Mouse (Mus musculus): Measurements from ENCODE around the gene Arhgef25. TPM values are rescaled to one million over a fixed set of nuclear protein-coding genes. Genes with fewer than 3 reads are reported as not detected.
"Not testable (repeated sequence)": the region's sequence is repeated elsewhere in the genome, so short reads cannot be mapped to it uniquely, and the experiment has no call there.

Gene Arhgef25
- polyA plus RNA-seq, 1 experiment from 2014 or later = 19.6 TPM

DNA sequence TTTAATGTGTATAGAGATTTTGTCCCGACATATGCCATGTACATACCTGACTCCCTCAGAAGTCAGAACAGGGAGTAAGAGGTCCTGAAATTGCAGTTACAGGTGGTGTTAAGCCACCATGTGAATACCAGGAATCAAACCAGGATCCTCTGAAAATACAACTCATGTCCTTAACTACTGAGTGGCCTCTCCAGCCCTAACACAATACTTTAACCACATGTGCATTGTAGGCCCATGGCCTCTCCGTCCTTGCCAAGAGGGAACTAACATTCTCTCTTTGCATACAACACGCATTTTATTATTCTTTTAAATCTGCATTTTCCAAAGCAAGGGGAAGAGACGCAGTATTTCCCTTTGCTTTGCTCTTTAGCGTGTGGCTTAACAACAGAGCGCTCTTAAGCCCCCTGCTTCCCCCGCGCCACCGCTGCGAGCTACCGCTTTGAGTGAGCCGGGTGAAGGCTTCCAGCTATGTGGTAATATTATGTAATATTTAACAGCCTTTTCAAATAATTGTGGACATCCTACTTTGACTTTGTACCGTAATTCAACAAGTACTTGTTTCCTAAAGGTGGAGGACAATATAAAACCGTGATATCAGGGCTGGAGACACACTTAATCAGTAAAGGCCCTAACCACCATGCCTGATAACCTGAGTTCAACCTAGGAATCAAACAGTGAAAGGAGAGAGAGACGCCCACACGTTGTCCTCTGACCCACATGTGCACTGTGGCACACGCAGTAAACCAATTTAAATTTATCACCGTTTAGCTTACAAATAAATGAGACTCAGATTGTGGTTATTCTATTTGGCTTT lies 51.3 kb downstream of the Arhgef25 start:
- H3K9ac ChIP-seq (replicated peaks; ENCODE audit: low read length) = no peak overlapping the region
- no peak overlapping the region for H3K4me2 ChIP-seq (ENCODE audit: low read length)
- ATAC-seq (ENCODE audit: low FRiP score, low TSS enrichment) (no peak), DNase-seq (no peak)
- no peaks in the 10 kb centered on the region for H3K36me3 ChIP-seq (ENCODE audit: control insufficient read depth, insufficient read depth, low read length)
- no peak overlapping the region for H3K27ac ChIP-seq (replicated peaks; ENCODE audit: low read depth, low read length)
- H3K4me3 ChIP-seq (replicated peaks; ENCODE audit: low read depth, low read length) = no peak overlapping the region
- no peaks in the 10 kb centered on the region for H3K27me3 ChIP-seq (ENCODE audit: control insufficient read depth, insufficient read depth, low read length)
- H3K4me1 ChIP-seq (ENCODE audit: control insufficient read depth, insufficient read depth, low read length) = no peaks in the 10 kb centered on the region
- H3K9me3 ChIP-seq (ENCODE audit: control insufficient read depth, low read length) = no peaks in the 10 kb centered on the region
- 87% methylated on average over 18 of the region's 18 CpGs for WGBS

DNA sequence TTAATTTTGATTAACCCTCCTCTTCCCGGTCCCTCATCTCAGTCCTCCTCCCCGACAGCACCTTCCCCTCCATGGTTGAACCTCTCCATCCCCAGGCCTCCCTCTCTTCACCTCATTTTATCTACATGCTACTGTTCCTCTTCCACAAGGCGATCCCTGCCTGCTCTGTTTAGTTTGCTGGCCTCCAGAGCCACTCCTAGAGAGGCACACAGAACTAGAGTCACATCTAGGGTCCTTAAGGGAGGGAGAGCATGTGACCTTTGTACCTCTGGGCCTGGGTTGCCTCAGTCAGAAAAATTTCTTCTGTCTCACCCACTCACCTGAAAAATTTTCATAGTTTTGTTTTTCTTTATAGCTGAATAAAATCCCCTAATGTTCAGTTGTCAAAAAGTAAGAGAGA lies 52.0 kb downstream of the Arhgef25 start:
- no peaks in the 10 kb centered on the region for H3K4me1 ChIP-seq (ENCODE audit: control insufficient read depth, insufficient read depth, low read length)
- DNase-seq (no peak), ATAC-seq (ENCODE audit: low FRiP score, low TSS enrichment) (no peak)
- no peak overlapping the region for H3K9ac ChIP-seq (replicated peaks; ENCODE audit: low read length)
- H3K4me2 ChIP-seq (ENCODE audit: low read length) = no peak overlapping the region
- H3K27ac ChIP-seq (replicated peaks; ENCODE audit: low read depth, low read length) = no peak overlapping the region
- no peak overlapping the region for H3K4me3 ChIP-seq (replicated peaks; ENCODE audit: low read depth, low read length)
- no peaks in the 10 kb centered on the region for H3K27me3 ChIP-seq (ENCODE audit: control insufficient read depth, insufficient read depth, low read length)
- 90% methylated on average over 3 of the region's 3 CpGs for WGBS
- no peaks in the 10 kb centered on the region for H3K36me3 ChIP-seq (ENCODE audit: control insufficient read depth, insufficient read depth, low read length)
- H3K9me3 ChIP-seq (ENCODE audit: control insufficient read depth, low read length) = no peaks in the 10 kb centered on the region

DNA sequence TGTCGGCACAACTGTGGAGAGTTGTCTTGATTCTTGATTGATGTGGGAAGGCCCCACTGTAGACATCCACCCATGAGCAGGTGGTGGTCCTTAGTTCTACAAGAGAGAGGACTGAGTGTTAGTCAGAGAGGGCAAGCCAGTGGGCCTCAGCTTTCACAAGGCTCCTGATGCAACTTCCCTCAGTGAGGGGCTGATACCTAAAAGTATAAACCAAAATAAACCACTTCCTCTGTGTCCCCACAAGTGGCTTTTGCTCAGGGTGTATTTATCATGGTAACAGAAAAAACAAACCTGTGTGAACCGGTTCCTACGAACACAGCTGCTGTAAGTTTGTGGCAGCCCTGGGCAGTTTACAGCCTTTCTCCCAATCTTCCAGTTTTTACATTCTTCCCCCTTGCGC lies 53.4 kb downstream of the Arhgef25 start:
- 95% methylated on average over 4 of the region's 4 CpGs for WGBS
- DNase-seq = no peak
- no peak for ATAC-seq (ENCODE audit: low FRiP score, low TSS enrichment)
- no peaks in the 10 kb centered on the region for H3K36me3 ChIP-seq (ENCODE audit: control insufficient read depth, insufficient read depth, low read length)
- no peaks in the 10 kb centered on the region for H3K27me3 ChIP-seq (ENCODE audit: control insufficient read depth, insufficient read depth, low read length)
- H3K9me3 ChIP-seq (ENCODE audit: control insufficient read depth, low read length) = no peaks in the 10 kb centered on the region
- no peak overlapping the region for H3K27ac ChIP-seq (replicated peaks; ENCODE audit: low read depth, low read length)
- H3K9ac ChIP-seq (replicated peaks; ENCODE audit: low read length) = no peak overlapping the region
- no peak overlapping the region for H3K4me2 ChIP-seq (ENCODE audit: low read length)
- H3K4me3 ChIP-seq (replicated peaks; ENCODE audit: low read depth, low read length) = no peak overlapping the region
- H3K4me1 ChIP-seq (ENCODE audit: control insufficient read depth, insufficient read depth, low read length) = no peaks in the 10 kb centered on the region

DNA sequence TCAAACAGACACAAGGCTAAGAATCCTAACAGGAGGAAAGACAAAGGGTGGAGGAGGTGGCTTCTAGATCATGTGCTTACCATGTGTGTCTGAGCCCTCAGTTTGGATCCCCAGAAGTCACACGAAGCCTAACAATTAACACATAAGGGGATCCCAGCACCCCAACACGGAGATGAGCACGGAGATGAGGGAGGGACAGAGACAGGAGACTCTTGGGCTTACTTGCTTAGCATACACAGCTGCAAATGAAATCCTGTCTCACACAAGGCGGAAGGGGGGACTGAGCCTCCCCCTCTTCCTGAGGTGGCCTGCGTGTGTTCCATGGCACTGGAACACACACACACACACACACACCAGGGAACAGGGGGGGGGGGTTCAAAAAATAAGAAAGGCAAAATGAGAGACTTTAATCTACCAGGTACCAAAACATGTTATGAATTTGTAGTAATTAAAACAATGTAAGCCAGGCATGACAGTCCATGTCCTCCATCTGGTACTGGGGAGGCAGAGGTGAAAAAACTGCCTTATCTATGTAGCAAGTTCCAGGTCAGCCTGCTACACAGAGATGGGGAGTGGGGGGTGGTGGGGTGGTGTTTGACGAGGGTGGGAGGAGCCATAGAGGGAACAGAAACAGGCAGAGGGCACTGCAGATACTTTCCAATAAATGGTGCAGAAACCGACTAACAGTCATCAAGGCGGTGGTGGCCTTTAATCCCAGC lies 54.6 kb downstream of the Arhgef25 start:
- Histone ChIP-seq H3K4me2 (ENCODE audit: low read length) (no peak overlapping the region), H3K36me3 (ENCODE audit: control insufficient read depth, insufficient read depth, low read length) (no peaks in the 10 kb centered on the region)

DNA sequence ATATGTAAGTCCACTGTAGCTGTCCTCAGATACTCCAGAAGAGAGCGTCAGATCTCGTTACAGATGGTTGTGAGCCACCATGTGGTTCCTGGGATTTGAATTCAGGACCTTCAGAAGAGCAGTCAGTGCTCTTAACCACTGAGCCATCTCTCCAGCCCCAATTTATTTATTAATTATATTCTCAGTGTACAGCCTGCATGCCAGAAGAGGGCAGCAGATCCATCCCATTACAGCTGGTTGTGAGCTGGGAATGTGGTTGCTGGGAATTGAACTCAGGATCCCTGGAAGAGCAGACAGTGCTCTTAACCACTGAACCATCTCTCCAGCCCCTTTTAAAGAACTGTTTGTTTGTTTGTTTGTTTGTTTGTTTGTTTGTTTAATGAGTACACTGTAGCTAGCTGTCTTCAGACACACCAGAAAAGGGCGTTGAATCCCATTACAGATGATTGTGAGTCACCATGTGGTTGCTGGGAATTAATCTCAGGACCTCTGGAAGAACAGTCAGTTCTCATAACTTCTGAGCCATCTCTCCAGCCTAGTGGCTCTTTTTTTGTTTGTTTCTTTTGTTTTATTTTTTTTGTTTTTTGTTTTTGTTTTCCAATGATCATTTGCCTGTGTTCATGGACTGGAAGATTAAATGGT lies 55.4 kb downstream of the Arhgef25 start:
- not testable (repeated sequence) for H3K4me2 ChIP-seq (ENCODE audit: low read length); ATAC-seq (ENCODE audit: low FRiP score, low TSS enrichment); H3K9me3 ChIP-seq (ENCODE audit: control insufficient read depth, low read length); H3K4me3 ChIP-seq (replicated peaks; ENCODE audit: low read depth, low read length); H3K36me3 ChIP-seq (ENCODE audit: control insufficient read depth, insufficient read depth, low read length); H3K27ac ChIP-seq (replicated peaks; ENCODE audit: low read depth, low read length); H3K9ac ChIP-seq (replicated peaks; ENCODE audit: low read length); H3K4me1 ChIP-seq (ENCODE audit: control insufficient read depth, insufficient read depth, low read length); H3K27me3 ChIP-seq (ENCODE audit: control insufficient read depth, insufficient read depth, low read length)
- WGBS = 88% methylated on average over 3 of the region's 3 CpGs
- peak; percentile 25 for DNase-seq

More for the DNA sequence above, 54.6 kb downstream of the Arhgef25 start:
- DNase-seq = no peak
- ATAC-seq (ENCODE audit: low FRiP score, low TSS enrichment) = no peak
- H3K27ac ChIP-seq (replicated peaks; ENCODE audit: low read depth, low read length) = no peak overlapping the region
- 58% methylated on average over 8 of the region's 8 CpGs for WGBS
- H3K9me3 ChIP-seq (ENCODE audit: control insufficient read depth, low read length) = no peaks in the 10 kb centered on the region
- no peak overlapping the region for H3K9ac ChIP-seq (replicated peaks; ENCODE audit: low read length)
- H3K4me3 ChIP-seq (replicated peaks; ENCODE audit: low read depth, low read length) = no peak overlapping the region
- no peaks in the 10 kb centered on the region for H3K27me3 ChIP-seq (ENCODE audit: control insufficient read depth, insufficient read depth, low read length)
- no peaks in the 10 kb centered on the region for H3K4me1 ChIP-seq (ENCODE audit: control insufficient read depth, insufficient read depth, low read length)

Other genes with a start within 250 kb of the Arhgef25 start
- gene Ctdsp2, start 211.4 kb downstream of the Arhgef25 start, polyA plus RNA-seq (2014; fragmentation: Nextera tagmentation; extraction: Ambion mirVana) = 19.1 and 26.2 TPM in 2 replicates
- 1.9 and 2.1 TPM in 2 replicates for gene Avil, start 189.4 kb downstream of the Arhgef25 start, polyA plus RNA-seq (2014; fragmentation: Nextera tagmentation; extraction: Ambion mirVana)
- 56.0 and 64.9 TPM in 2 replicates for gene Tsfm, start 159.2 kb downstream of the Arhgef25 start, polyA plus RNA-seq (2014; fragmentation: Nextera tagmentation; extraction: Ambion mirVana)
- gene Mettl1, start 148.7 kb downstream of the Arhgef25 start, polyA plus RNA-seq (2014; fragmentation: Nextera tagmentation; extraction: Ambion mirVana) = 17.4 and 20.8 TPM in 2 replicates
- gene Eef1akmt3, start 148.6 kb downstream of the Arhgef25 start, polyA plus RNA-seq (2014; fragmentation: Nextera tagmentation; extraction: Ambion mirVana) = 0.08 and 0.22 TPM in 2 replicates
- not detected in 2 replicates for gene Cyp27b1, start 141.8 kb downstream of the Arhgef25 start, polyA plus RNA-seq (2014; fragmentation: Nextera tagmentation; extraction: Ambion mirVana)
- gene March9, start 129.9 kb downstream of the Arhgef25 start, polyA plus RNA-seq (2014; fragmentation: Nextera tagmentation; extraction: Ambion mirVana) = 11.8 and 17.4 TPM in 2 replicates
- gene Cdk4, start 126.5 kb downstream of the Arhgef25 start, polyA plus RNA-seq (2014; fragmentation: Nextera tagmentation; extraction: Ambion mirVana) = 1,072 and 1,231 TPM in 2 replicates
- 67.7 and 71.7 TPM in 2 replicates for gene Tspan31, start 119.8 kb downstream of the Arhgef25 start, polyA plus RNA-seq (2014; fragmentation: Nextera tagmentation; extraction: Ambion mirVana)
- gene Agap2, start 114.8 kb downstream of the Arhgef25 start, polyA plus RNA-seq (2014; fragmentation: Nextera tagmentation; extraction: Ambion mirVana) = 8.1 and 13.1 TPM in 2 replicates
- gene Os9, start 69.0 kb downstream of the Arhgef25 start, polyA plus RNA-seq (2014; fragmentation: Nextera tagmentation; extraction: Ambion mirVana) = 82.1 and 82.7 TPM in 2 replicates
- gene B4galnt1, start 24.9 kb downstream of the Arhgef25 start, polyA plus RNA-seq (2014; fragmentation: Nextera tagmentation; extraction: Ambion mirVana) = 66.8 and 74.1 TPM in 2 replicates
- 0.58 and 0.66 TPM in 2 replicates for gene Slc26a10, start 9.4 kb downstream of the Arhgef25 start, polyA plus RNA-seq (2014; fragmentation: Nextera tagmentation; extraction: Ambion mirVana)
- 219 and 244 TPM in 2 replicates for gene Dtx3, start 5.6 kb upstream of the Arhgef25 start, polyA plus RNA-seq (2014; fragmentation: Nextera tagmentation; extraction: Ambion mirVana)
- 12.5 and 14.6 TPM in 2 replicates for gene Pip4k2c, start 21.5 kb upstream of the Arhgef25 start, polyA plus RNA-seq (2014; fragmentation: Nextera tagmentation; extraction: Ambion mirVana)
- gene Kif5a, start 73.3 kb upstream of the Arhgef25 start, polyA plus RNA-seq (2014; fragmentation: Nextera tagmentation; extraction: Ambion mirVana) = 75.3 and 94.7 TPM in 2 replicates
- gene Dctn2, start 76.3 kb upstream of the Arhgef25 start, polyA plus RNA-seq (2014; fragmentation: Nextera tagmentation; extraction: Ambion mirVana) = 295 and 323 TPM in 2 replicates
- 17.4 and 18.0 TPM in 2 replicates for gene Mbd6, start 98.9 kb upstream of the Arhgef25 start, polyA plus RNA-seq (2014; fragmentation: Nextera tagmentation; extraction: Ambion mirVana)
- gene Mars, start 121.7 kb upstream of the Arhgef25 start, polyA plus RNA-seq (2014; fragmentation: Nextera tagmentation; extraction: Ambion mirVana) = 109 and 122 TPM in 2 replicates
- 0.18 and 1.1 TPM in 2 replicates for gene Arhgap9, start 131.9 kb upstream of the Arhgef25 start, polyA plus RNA-seq (2014; fragmentation: Nextera tagmentation; extraction: Ambion mirVana)
- gene Gli1, start 151.9 kb upstream of the Arhgef25 start, polyA plus RNA-seq (2014; fragmentation: Nextera tagmentation; extraction: Ambion mirVana) = 0.92 and 1.2 TPM in 2 replicates
- gene Inhbe, start 164.3 kb upstream of the Arhgef25 start, polyA plus RNA-seq (2014; fragmentation: Nextera tagmentation; extraction: Ambion mirVana) = 0.04 TPM in 1 of 2 replicates, not detected in the other
- gene Inhbc, start 180.3 kb upstream of the Arhgef25 start, polyA plus RNA-seq (2014; fragmentation: Nextera tagmentation; extraction: Ambion mirVana) = not detected in 2 replicates
- 34.0 and 39.8 TPM in 2 replicates for gene R3hdm2, start 190.2 kb upstream of the Arhgef25 start, polyA plus RNA-seq (2014; fragmentation: Nextera tagmentation; extraction: Ambion mirVana)

Measured in midbrain, embryonic 14.5 days (tissue).